ENCODE assay signal across 9 mouse cellular contexts in the genomic region with DNA sequence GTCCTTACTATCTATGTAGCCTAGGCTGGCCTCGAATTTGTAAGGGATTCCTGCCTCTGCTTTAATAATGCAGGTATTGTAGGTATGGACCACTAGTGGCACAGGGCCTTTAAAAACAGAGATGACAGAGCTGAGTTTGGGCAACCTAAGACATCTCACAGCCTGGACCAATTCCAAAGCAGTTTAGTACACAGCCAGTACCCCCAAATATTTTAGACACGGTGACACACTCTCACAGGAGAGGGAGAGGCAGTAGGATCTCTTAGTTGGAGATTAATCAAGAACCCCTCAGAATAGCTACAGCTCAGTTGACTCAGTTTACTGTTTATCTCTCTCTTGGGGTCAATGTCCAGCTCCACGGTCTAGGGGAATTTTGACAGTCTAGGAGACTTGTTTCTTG. TPM values are rescaled to one million over a fixed set of nuclear protein-coding genes. Genes with fewer than 3 reads are reported as not detected.
DNase-seq lines count a peak whose midpoint lies in the region; ATAC-seq and TF ChIP-seq lines count a peak whose summit lies in the region.
"Had no signal": no experiment of that assay in that cellular context is flagged by ENCODE, and none has a peak within 500 bp of the region (broad histone marks: within the 10 kb centered on the region; RNA-seq: fewer than 3 reads in every experiment).

No protein-coding gene starts in this region.

- TF ChIP-seq CTCF in E14TG2a.4 (conservative IDR thresholded peaks at IDR 0.05; ENCODE audit: low read length), result no peak

- no peak for ATAC-seq in forebrain, embryonic 15.5 days (replicated peaks)

- peak overlapping the region; percentile 80 for H3K9ac ChIP-seq in forebrain, embryonic 15.5 days (replicated peaks)

- peak overlapping the region; percentile 74 for H3K4me3 ChIP-seq in heart, embryonic 10.5 days
- H3K4me3 ChIP-seq in E14TG2a.4 (replicated peaks; ENCODE audit: low read length), result peak overlapping the region; percentile 91
- H3K4me3 ChIP-seq in forebrain, embryonic 15.5 days, result peak overlapping the region; percentile 70
- peak overlapping the region; percentile 75 for H3K4me3 ChIP-seq in midbrain, embryonic 10.5 days

- H3K27ac ChIP-seq in heart, embryonic 10.5 days, result peak overlapping the region; percentile 96
- peak overlapping the region; percentile 99 for H3K27ac ChIP-seq in forebrain, embryonic 15.5 days (replicated peaks)
- H3K27ac ChIP-seq in midbrain, embryonic 10.5 days (replicated peaks), result peak overlapping the region; percentile 97

- H3K4me1 ChIP-seq in heart, embryonic 10.5 days, result peaks cover 20% of the 10 kb centered on the region
- peaks cover 55% of the 10 kb centered on the region for H3K4me1 ChIP-seq in E14TG2a.4 (replicated peaks; ENCODE audit: low read depth, low read length)
- H3K4me1 ChIP-seq in forebrain, embryonic 15.5 days, result peaks cover 18% of the 10 kb centered on the region
- peaks cover 20% of the 10 kb centered on the region for H3K4me1 ChIP-seq in midbrain, embryonic 10.5 days

- 37% methylated on average over 3 of the region's 3 CpGs for WGBS in heart, embryonic 10.5 days
- WGBS in forebrain, embryonic 15.5 days, result 34% methylated on average over 3 of the region's 3 CpGs
- WGBS in midbrain, embryonic 10.5 days, result 40% methylated on average over 3 of the region's 3 CpGs

- no peaks in the 10 kb centered on the region for H3K27me3 ChIP-seq in heart, embryonic 10.5 days (ENCODE audit: insufficient read depth, poor library complexity, severe bottlenecking)
- H3K27me3 ChIP-seq in E14TG2a.4 (ENCODE audit: insufficient read depth, low read length), result no peaks in the 10 kb centered on the region
- no peaks in the 10 kb centered on the region for H3K27me3 ChIP-seq in forebrain, embryonic 15.5 days
- H3K27me3 ChIP-seq in midbrain, embryonic 10.5 days (ENCODE audit: low read depth, poor library complexity, severe bottlenecking), result no peaks in the 10 kb centered on the region

- DNase-seq in heart, embryonic 10.5 days (ENCODE audit: low spot score), result no peak
- no peak for DNase-seq in heart, adult 11 months
- no peak for DNase-seq in midbrain, embryonic 10.5 days (ENCODE audit: low spot score)
- no peak for DNase-seq in adrenal gland, adult 8-10 months
- no peak for DNase-seq in cerebellum, adult 9-11 months
- DNase-seq in right cerebral cortex, adult 2 months (ENCODE audit: low spot score in 2 of 2), result no peak

- H3K36me3 ChIP-seq in heart, embryonic 10.5 days, result peaks cover 8% of the 10 kb centered on the region
- H3K36me3 ChIP-seq in E14TG2a.4 (ENCODE audit: insufficient read depth, low read length), result peaks cover 24% of the 10 kb centered on the region
- no peaks in the 10 kb centered on the region for H3K36me3 ChIP-seq in forebrain, embryonic 15.5 days
- H3K36me3 ChIP-seq in midbrain, embryonic 10.5 days, result peaks cover 16% of the 10 kb centered on the region

- no peaks in the 10 kb centered on the region for H3K9me3 ChIP-seq in heart, embryonic 10.5 days
- H3K9me3 ChIP-seq in E14TG2a.4 (ENCODE audit: low read length), result no peaks in the 10 kb centered on the region
- H3K9me3 ChIP-seq in forebrain, embryonic 15.5 days, result no peaks in the 10 kb centered on the region
- H3K9me3 ChIP-seq in midbrain, embryonic 10.5 days (replicated peaks), result no peaks in the 10 kb centered on the region

- H3K4me2 ChIP-seq in forebrain, embryonic 15.5 days (replicated peaks), result peak overlapping the region; percentile 67

RNA-seq across cellular contexts. Expression of a gene that starts 0.8 kb away (rescaled TPM):
- 29.9 and 31.4 TPM in 2 replicates for polyA plus RNA-seq in heart, embryonic 10.5 days (2016; fragmentation: Nextera tagmentation; extraction: Ambion mirVana)
- polyA plus RNA-seq in forebrain, embryonic 15.5 days (2015; fragmentation: Nextera tagmentation; extraction: Ambion mirVana), result 27.6 and 30.9 TPM in 2 replicates
- polyA plus RNA-seq in midbrain, embryonic 10.5 days (2016; fragmentation: Nextera tagmentation; extraction: Ambion mirVana), result 43.3 and 50.2 TPM in 2 replicates
- 10 to 100 TPM; 17.5 to 35.4 (median 24.2) TPM for total RNA-seq in adrenal gland, adult 8-10 months (2022)

RNA-seq across cellular contexts. Expression of a gene that starts 3.8 kb away (rescaled TPM):
- polyA plus RNA-seq in heart, embryonic 10.5 days (2016; fragmentation: Nextera tagmentation; extraction: Ambion mirVana), result 0.25 and 0.48 TPM in 2 replicates
- 0.11 TPM in 1 of 2 replicates, not detected in the other for polyA plus RNA-seq in forebrain, embryonic 15.5 days (2015; fragmentation: Nextera tagmentation; extraction: Ambion mirVana)
- not detected in 2 replicates for polyA plus RNA-seq in midbrain, embryonic 10.5 days (2016; fragmentation: Nextera tagmentation; extraction: Ambion mirVana)
- total RNA-seq in adrenal gland, adult 8-10 months (2022), result under 1 TPM in 2 of 4 experiments, not detected in 2; 0.22 to 0.28 TPM

RNA-seq across cellular contexts. Expression of a gene that starts 19.9 kb away (rescaled TPM):
- polyA plus RNA-seq in heart, embryonic 10.5 days (2016; fragmentation: Nextera tagmentation; extraction: Ambion mirVana), result 220 and 255 TPM in 2 replicates
- polyA plus RNA-seq in forebrain, embryonic 15.5 days (2015; fragmentation: Nextera tagmentation; extraction: Ambion mirVana), result 208 and 216 TPM in 2 replicates
- polyA plus RNA-seq in midbrain, embryonic 10.5 days (2016; fragmentation: Nextera tagmentation; extraction: Ambion mirVana), result 245 and 259 TPM in 2 replicates
- 100 to 1,000 TPM; 172 to 202 (median 177) TPM for total RNA-seq in adrenal gland, adult 8-10 months (2022)

RNA-seq across cellular contexts. Expression of a gene that starts 32.0 kb away (rescaled TPM):
- 10.8 and 11.0 TPM in 2 replicates for polyA plus RNA-seq in heart, embryonic 10.5 days (2016; fragmentation: Nextera tagmentation; extraction: Ambion mirVana)
- polyA plus RNA-seq in forebrain, embryonic 15.5 days (2015; fragmentation: Nextera tagmentation; extraction: Ambion mirVana), result 17.1 and 21.0 TPM in 2 replicates
- 12.6 and 16.1 TPM in 2 replicates for polyA plus RNA-seq in midbrain, embryonic 10.5 days (2016; fragmentation: Nextera tagmentation; extraction: Ambion mirVana)
- total RNA-seq in adrenal gland, adult 8-10 months (2022), result 10 to 100 TPM; 46.9 to 69.7 (median 57.7) TPM

RNA-seq across cellular contexts. Expression of a gene that starts 33.9 kb away (rescaled TPM):
- polyA plus RNA-seq in heart, embryonic 10.5 days (2016; fragmentation: Nextera tagmentation; extraction: Ambion mirVana), result 0.11 and 3.9 TPM in 2 replicates
- not detected in 2 replicates for polyA plus RNA-seq in forebrain, embryonic 15.5 days (2015; fragmentation: Nextera tagmentation; extraction: Ambion mirVana)
- not detected in 2 replicates for polyA plus RNA-seq in midbrain, embryonic 10.5 days (2016; fragmentation: Nextera tagmentation; extraction: Ambion mirVana)
- total RNA-seq in adrenal gland, adult 8-10 months (2022), result 10 to 100 TPM in 2 of 4 experiments, 1 to 10 TPM in 2; 1.6 to 14.7 (median 6.9) TPM
- total RNA-seq: hematopoietic stem cell, adult 5-6 weeks had no signal
